Mouse (Mus musculus) cerebellum, adult 2 months (tissue): ENCODE data around the gene Dnajc2. TPM values are rescaled to one million over a fixed set of nuclear protein-coding genes. Genes with fewer than 3 reads are reported as not detected.
"Not testable (repeated sequence)": the region's sequence is repeated elsewhere in the genome, so short reads cannot be mapped to it uniquely, and the experiment has no call there.

Experiments
- DNase-seq, 2 experiments: peaks; one replicate each; pipeline ENCODE4 v3.0.0; 2021
- H3K27ac ChIP-seq: fragments of 200-500 bp; 2 replicates; pipeline ENCODE4 v1.5.1; 2012; ENCODE audit warnings: low read length, control low read depth, inconsistent platforms; ENCODE audit not compliant: insufficient read depth
- H3K27me3 ChIP-seq: fragments of 200-500 bp; 2 replicates; pipeline ENCODE4 v1.6.1; 2012; ENCODE audit warnings: inconsistent platforms, mild to moderate bottlenecking, low read length, moderate library complexity; ENCODE audit not compliant: control insufficient read depth, insufficient read depth
- H3K4me1 ChIP-seq: fragments of 200-500 bp; 2 replicates; pipeline ENCODE4 v1.6.1; 2011; ENCODE audit warnings: low read length; ENCODE audit not compliant: control insufficient read depth, insufficient read depth
- H3K4me3 ChIP-seq: fragments of 200-500 bp; replicated peaks from 2 replicates; pipeline ENCODE3; 2011; ENCODE audit warnings: mild to moderate bottlenecking, low read depth, low read length, control low read depth; ENCODE audit not compliant: insufficient read depth
- CTCF ChIP-seq: fragments of 200-500 bp; IDR thresholded peaks from 2 replicates; pipeline ENCODE4 v1.5.1; 2011; ENCODE audit warnings: low read depth, mild to moderate bottlenecking, control low read depth, low read length, moderate library complexity, borderline replicate concordance; ENCODE audit not compliant: insufficient read depth
- POLR2A ChIP-seq: fragments of 200-500 bp; IDR thresholded peaks from 2 replicates; pipeline ENCODE4 v1.6.1; 2011; ENCODE audit warnings: low read length, control low read depth, borderline replicate concordance; ENCODE audit not compliant: insufficient read depth
- WGBS: fragments of 180-500 bp; shearing (Covaris S2); methylation state at CpG from one replicate; pipeline ENCODE4 v1.1.7; 2018; 5-methylcytosine and 5-hydroxymethylcytosine counted together
- polyA plus RNA-seq: library from polyadenylated mRNA; depleted of rRNA; stranded (reverse); fragments of >200 nt; gene quantifications from 2 replicates; pipeline ENCODE4 v1.2.3, GENCODE M21; 2012; rRNA removed

Dnajc2 gene
- polyA plus RNA-seq, 1 experiment, result 17.4 TPM

GRCm38 (mm10) chr5:21729107-21729506 lies 55.9 kb downstream of the Dnajc2 start:
- H3K4me1 ChIP-seq, result peaks cover 4% of the 10 kb centered on the region; the same call in 1 of the 2 replicates
- no peak overlapping the region for H3K27ac ChIP-seq
- H3K27me3 ChIP-seq, result no peaks in the 10 kb centered on the region
- H3K4me3 ChIP-seq, result no peak overlapping the region
- WGBS, result 84% methylated on average over 5 of the region's 5 CpGs
- no peak for DNase-seq
- TF ChIP-seq CTCF (no peak), POLR2A (no peak)

- WGBS, result 50% methylated on average over 7 of the region's 7 CpGs
- DNase-seq, result no peak
- H3K27ac ChIP-seq, result no peak overlapping the region
- TF ChIP-seq POLR2A (no peak), CTCF (no peak)
- H3K27me3 ChIP-seq, result no peaks in the 10 kb centered on the region
- H3K4me3 ChIP-seq, result no peak overlapping the region
- H3K4me1 ChIP-seq, result no peaks in the 10 kb centered on the region
Measured at GRCm38 (mm10) chr5:21724872-21725271, 60.2 kb downstream of the Dnajc2 start.

GRCm38 (mm10) chr5:21724427-21724826 lies 60.6 kb downstream of the Dnajc2 start:
- Histone ChIP-seq H3K4me3 (no peak overlapping the region), H3K27me3 (no peaks in the 10 kb centered on the region), H3K27ac (no peak overlapping the region), H3K4me1 (no peaks in the 10 kb centered on the region)
- no peak for DNase-seq
- 84% methylated on average over 1 of the region's 1 CpGs for WGBS
- TF ChIP-seq POLR2A (no peak), CTCF (no peak)

GRCm38 (mm10) chr5:21719209-21719608 lies 65.8 kb downstream of the Dnajc2 start:
- Histone ChIP-seq H3K27me3 (no peaks in the 10 kb centered on the region), H3K4me3 (no peak overlapping the region), H3K4me1 (no peaks in the 10 kb centered on the region), H3K27ac (no peak overlapping the region)
- WGBS, result 95% methylated on average over 2 of the region's 2 CpGs
- DNase-seq, result no peak
- no peak for TF ChIP-seq CTCF
- TF ChIP-seq POLR2A, result no peak

- 94% methylated on average over 5 of the region's 5 CpGs for WGBS
- Histone ChIP-seq H3K4me3 (no peak overlapping the region), H3K4me1 (no peaks in the 10 kb centered on the region), H3K27me3 (no peaks in the 10 kb centered on the region), H3K27ac (no peak overlapping the region)
- no peak for DNase-seq
- TF ChIP-seq POLR2A (no peak), CTCF (no peak)
Measured at GRCm38 (mm10) chr5:21718546-21718945, 66.5 kb downstream of the Dnajc2 start.

GRCm38 (mm10) chr5:21717165-21717715 lies 67.8 kb downstream of the Dnajc2 start:
- TF ChIP-seq CTCF, result no peak
- no peak for TF ChIP-seq POLR2A
- WGBS, result 59% methylated on average over 10 of the region's 10 CpGs
- Histone ChIP-seq H3K4me1 (no peaks in the 10 kb centered on the region), H3K27me3 (no peaks in the 10 kb centered on the region), H3K27ac (no peak overlapping the region), H3K4me3 (no peak overlapping the region)
- no peak for DNase-seq

- Histone ChIP-seq H3K27me3 (no peaks in the 10 kb centered on the region), H3K4me3 (no peak overlapping the region), H3K27ac (no peak overlapping the region), H3K4me1 (no peaks in the 10 kb centered on the region)
- WGBS, result 96% methylated on average over 4 of the region's 4 CpGs
- DNase-seq, result no peak
- TF ChIP-seq POLR2A, result no peak
- TF ChIP-seq CTCF, result no peak
Measured at GRCm38 (mm10) chr5:21714447-21714846, 70.6 kb downstream of the Dnajc2 start.

GRCm38 (mm10) chr5:21712127-21712715 lies 72.8 kb downstream of the Dnajc2 start:
- H3K4me1 ChIP-seq, result no peaks in the 10 kb centered on the region
- no peaks in the 10 kb centered on the region for H3K27me3 ChIP-seq
- DNase-seq, result no peak
- no peak overlapping the region for H3K27ac ChIP-seq
- 37% methylated on average over 13 of the region's 13 CpGs for WGBS
- H3K4me3 ChIP-seq, result no peak overlapping the region
- TF ChIP-seq CTCF, result no peak
- TF ChIP-seq POLR2A, result no peak

- DNase-seq, H3K4me1 ChIP-seq, H3K27me3 ChIP-seq, H3K4me3 ChIP-seq, H3K27ac ChIP-seq: not testable (repeated sequence)
- WGBS, result 63% methylated on average over 8 of the region's 8 CpGs
Measured at GRCm38 (mm10) chr5:21708011-21708410, 77.0 kb downstream of the Dnajc2 start.

Other genes with a start within 250 kb of the Dnajc2 start
- gene Lrrc17, start 241.7 kb downstream of the Dnajc2 start, polyA plus RNA-seq, result 0.18 and 0.22 TPM in 2 replicates
- 0.21 and 0.30 TPM in 2 replicates for gene Fbxl13, start 139.6 kb downstream of the Dnajc2 start, polyA plus RNA-seq
- 17.3 and 17.9 TPM in 2 replicates for gene Armc10, start 139.4 kb downstream of the Dnajc2 start, polyA plus RNA-seq
- gene Napepld, start 83.9 kb downstream of the Dnajc2 start, polyA plus RNA-seq, result 7.4 and 7.7 TPM in 2 replicates
- 76.7 and 81.8 TPM in 2 replicates for gene Pmpcb, start 48.1 kb downstream of the Dnajc2 start, polyA plus RNA-seq
- gene Psmc2, start within 50 bp of the Dnajc2 start, polyA plus RNA-seq, result 106 and 111 TPM in 2 replicates
- gene Slc26a5, start 80.4 kb upstream of the Dnajc2 start, polyA plus RNA-seq, result 0.06 and 0.11 TPM in 2 replicates